Mouse (Mus musculus) cerebellum, adult 8-10 months (tissue): ENCODE measurements around the gene Dnajb4.
"Not testable (repeated sequence)": the region's sequence is repeated elsewhere in the genome, so short reads cannot be mapped to it uniquely, and the experiment has no call there.

Experiments used
- DNase-seq: peaks from one replicate; pipeline ENCODE4 v3.0.0; 2022

The Dnajb4 gene

DNA sequence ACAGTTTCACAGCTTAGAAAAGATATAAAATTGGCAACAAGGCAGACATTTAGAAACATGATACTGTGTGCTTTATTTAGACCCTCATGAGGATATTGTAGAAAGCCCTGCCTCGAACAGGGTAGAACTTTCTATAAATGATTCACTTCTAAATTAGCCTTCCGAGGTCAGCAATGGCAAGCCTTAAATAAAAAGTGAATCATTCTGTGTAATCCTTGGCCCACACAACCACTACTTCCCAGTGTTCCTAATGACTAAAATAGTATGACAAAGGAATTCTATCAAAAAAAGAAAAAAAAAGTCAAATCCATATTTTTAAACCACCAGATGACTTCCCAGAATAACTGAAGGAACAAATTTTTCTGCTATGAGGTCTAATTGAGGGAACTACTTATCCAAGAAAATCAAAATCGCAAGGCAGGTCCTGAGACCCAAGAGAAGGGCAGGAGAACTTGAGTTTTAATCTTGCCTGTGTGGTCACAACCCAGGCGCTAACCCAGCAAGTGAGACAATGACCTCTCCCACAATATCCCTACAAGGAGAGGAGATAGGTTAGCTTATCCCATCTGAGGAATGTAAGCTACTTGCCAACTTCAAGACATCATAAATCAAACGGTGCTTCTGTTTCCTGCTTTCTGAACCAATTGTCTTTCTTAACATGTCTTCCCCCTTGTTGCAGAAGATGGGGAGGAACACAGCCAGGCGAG is 67.0 kb downstream of the Dnajb4 start:
- no peak for DNase-seq

DNA sequence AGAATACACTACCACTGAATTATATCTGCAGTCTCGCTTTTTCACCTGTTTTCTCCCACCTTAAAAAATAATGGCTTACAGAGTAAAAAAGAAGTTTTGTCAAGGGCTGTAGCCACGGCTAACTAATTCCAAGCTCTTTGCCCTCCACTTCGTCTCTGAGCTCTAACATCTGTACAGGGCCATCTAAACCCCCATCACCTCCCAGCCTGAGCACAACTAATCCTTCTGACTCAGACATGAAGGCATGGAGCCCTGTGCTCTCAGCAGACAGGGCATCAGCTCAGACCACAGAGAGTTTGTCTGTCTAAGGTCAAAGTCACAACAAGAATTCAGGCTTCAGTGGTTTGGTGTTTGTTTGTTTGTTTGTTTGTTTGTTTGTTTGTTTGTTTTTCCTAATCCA is 68.0 kb downstream of the Dnajb4 start:
- DNase-seq = no peak

DNA sequence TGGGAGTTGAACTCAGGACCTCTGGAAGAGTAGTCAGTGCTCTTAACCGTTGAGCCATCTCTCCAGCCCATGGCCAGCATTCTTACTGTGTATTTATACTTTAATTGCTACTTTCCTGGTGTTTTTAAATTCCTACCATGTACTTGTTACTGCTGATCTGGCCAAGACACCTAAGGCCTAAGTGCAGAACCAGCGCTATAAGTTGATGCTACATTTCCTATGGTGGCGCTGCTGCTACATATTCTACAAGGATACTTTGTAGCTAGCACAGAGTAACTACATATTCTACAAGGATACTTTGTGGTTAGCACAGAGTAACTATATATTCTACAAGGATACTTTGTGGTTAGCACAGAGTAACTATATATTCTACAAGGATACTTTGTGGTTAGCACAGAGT is 70.8 kb downstream of the Dnajb4 start:
- not testable (repeated sequence) for DNase-seq

GRCm38 (mm10) chr3:152136106-152136505 is 74.0 kb downstream of the Dnajb4 start:
- not testable (repeated sequence) for DNase-seq

GRCm38 (mm10) chr3:152133621-152134020 is 76.5 kb downstream of the Dnajb4 start:
- DNase-seq = no peak

DNA sequence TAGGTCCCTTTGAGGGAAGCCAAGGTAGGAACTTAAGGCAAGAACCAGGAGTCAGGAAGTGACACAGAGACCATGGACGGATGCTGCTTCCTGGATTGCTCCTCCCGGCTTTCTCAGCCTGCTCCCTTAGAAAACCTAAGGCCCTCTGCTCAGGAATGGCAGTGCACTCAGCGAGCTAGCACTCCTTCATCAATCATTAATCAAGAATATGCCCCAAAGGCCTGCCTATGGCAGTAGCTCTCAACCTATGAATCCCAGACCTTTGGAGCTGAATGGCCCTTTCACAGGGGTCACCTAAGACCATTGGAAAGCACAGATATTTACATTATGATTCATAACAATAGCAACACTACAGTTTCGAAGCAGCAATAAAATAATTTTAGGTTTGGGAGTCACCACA is 79.1 kb downstream of the Dnajb4 start:
- no peak for DNase-seq

GRCm38 (mm10) chr3:152129426-152129825 is 80.7 kb downstream of the Dnajb4 start:
- not testable (repeated sequence) for DNase-seq

DNA sequence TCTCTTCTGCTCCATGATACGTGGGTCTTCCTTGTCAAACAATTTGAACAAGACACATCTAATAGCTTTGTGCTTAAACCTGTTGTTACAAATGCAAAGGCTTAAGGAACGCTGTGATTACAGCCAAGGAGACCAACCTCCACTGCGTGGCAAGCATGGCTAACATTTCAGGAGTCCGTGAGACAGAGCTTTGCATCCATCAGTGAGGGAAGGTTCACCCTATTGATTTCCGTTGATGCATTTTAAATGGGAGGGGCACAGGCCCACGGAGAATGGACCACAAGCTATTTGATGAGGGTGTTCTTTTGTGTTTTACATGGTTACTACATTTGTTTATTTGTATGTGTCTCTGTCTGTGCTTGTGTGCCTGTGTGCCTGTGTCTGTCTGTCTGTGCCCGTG is 81.5 kb downstream of the Dnajb4 start:
- DNase-seq = no peak
